Mouse (Mus musculus) lung, embryonic 14.5 days (tissue): ENCODE measurements around the gene Dhx15. TPM values are rescaled to one million over a fixed set of nuclear protein-coding genes. Genes with fewer than 3 reads are reported as not detected.

Source experiments
- ATAC-seq: fragments of 200-750 bp; cut with Nextera tagmentation; 2 replicates; pipeline ENCODE4 v1.8.0; 2017; ENCODE audit warnings: mild to moderate bottlenecking, moderate TSS enrichment, moderate library complexity; ENCODE audit not compliant: insufficient read depth
- DNase-seq: peaks from one replicate; pipeline ENCODE4 v3.0.0-alpha.2; 2015
- H3K27ac ChIP-seq: fragments of 300-500 bp; sonication (generic); 2 replicates; pipeline ENCODE4 v1.5.1; 2014; ENCODE audit warnings: low read depth, mild to moderate bottlenecking, moderate library complexity
- H3K27me3 ChIP-seq: fragments of 300-500 bp; sonication (generic); 2 replicates; pipeline ENCODE4 v1.6.1; 2014; ENCODE audit warnings: low read length, control low read depth; ENCODE audit not compliant: insufficient read depth
- H3K36me3 ChIP-seq: fragments of 300-500 bp; sonication (generic); 2 replicates; pipeline ENCODE4 v1.6.1; 2014; ENCODE audit warnings: control low read depth; ENCODE audit not compliant: insufficient read depth
- H3K4me1 ChIP-seq: fragments of 300-500 bp; sonication (generic); 2 replicates; pipeline ENCODE4 v1.6.1; 2014; ENCODE audit warnings: antibody characterized with exemption, control low read depth; ENCODE audit not compliant: insufficient read depth
- H3K4me2 ChIP-seq: fragments of 300-500 bp; sonication (generic); 2 replicates; pipeline ENCODE4 v1.6.1; 2014; ENCODE audit warnings: mild to moderate bottlenecking
- H3K4me3 ChIP-seq: fragments of 300-500 bp; sonication (generic); 2 replicates; pipeline ENCODE4 v1.5.1; 2014; ENCODE audit warnings: low read depth, low read length
- H3K9ac ChIP-seq: fragments of 300-500 bp; sonication (generic); 2 replicates; pipeline ENCODE4 v1.6.1; 2014
- H3K9me3 ChIP-seq: fragments of 300-500 bp; sonication (generic); 2 replicates; pipeline ENCODE4 v1.6.1; 2016; ENCODE audit warnings: low read depth, low read length, control low read depth
- CTCF ChIP-seq: IDR thresholded peaks from 2 replicates; pipeline ENCODE4 v1.5.1; 2016; ENCODE audit warnings: antibody characterized with exemption, low read depth
- WGBS: fragments of 180-500 bp; shearing (Covaris S2); extraction: QIAGEN DNeasy Blood & Tissue Kit; methylation state at CpG from one replicate; pipeline ENCODE4 v1.1.7; 2014; 5-methylcytosine and 5-hydroxymethylcytosine counted together
- polyA plus RNA-seq: library from polyadenylated mRNA; unstranded; fragments of >200 nt; fragmentation: Nextera tagmentation; extraction: Ambion mirVana; gene quantifications from 2 replicates; pipeline ENCODE4 v1.2.1, GENCODE M21; 2014

Gene Dhx15
- polyA plus RNA-seq, 1 experiment from 2014 or later, result 96.8 TPM

DNA sequence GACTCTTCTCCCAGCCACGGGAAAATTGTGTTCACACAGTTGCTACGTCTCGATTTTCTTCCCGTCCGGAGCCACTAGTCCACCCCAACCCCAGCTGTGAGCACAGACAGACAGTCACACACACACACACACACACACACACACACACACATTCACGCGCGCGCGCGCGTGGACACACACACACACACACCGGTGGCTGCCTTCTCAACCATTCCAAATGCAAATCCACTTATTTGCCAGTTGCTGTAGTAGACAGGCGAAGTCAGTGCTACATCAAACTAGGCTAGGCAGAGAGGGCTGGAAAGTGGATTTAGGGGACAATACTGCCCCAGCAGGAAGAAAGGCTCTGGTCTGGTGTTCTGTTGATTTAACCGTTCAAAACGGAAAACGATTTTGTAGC lies 73.9 kb downstream of the Dhx15 start:
- no peak for ATAC-seq
- H3K27ac ChIP-seq, result no peak overlapping the region

DNA sequence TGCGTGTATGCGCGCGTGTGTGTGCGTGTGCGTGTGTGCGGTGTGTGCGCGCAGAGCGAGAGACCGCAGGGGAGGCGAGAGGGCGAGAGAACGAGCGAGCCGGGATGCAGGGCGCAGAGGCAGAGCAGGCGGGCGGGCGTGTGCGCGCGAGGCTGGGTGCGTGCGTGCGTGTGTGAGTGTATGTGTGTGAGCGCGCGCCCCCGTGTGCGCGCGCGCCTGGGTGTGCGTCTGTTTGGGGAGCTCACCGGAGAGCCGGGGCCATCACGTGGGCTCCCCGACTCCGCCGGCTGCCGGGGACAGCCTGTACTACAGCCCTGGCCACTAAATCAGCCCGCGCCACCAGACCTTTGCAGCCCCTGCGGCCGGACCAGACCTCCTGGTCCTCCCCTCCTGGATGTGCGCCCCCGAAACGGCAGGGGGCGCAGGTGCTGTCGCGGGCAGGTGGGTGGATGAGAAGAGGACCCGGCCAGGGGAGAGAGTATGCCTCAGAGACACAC lies 74.4 kb downstream of the Dhx15 start:
- Histone ChIP-seq H3K27ac (no peak overlapping the region), H3K4me2 (peak overlapping the region; percentile 99), H3K9me3 (no peaks in the 10 kb centered on the region), H3K9ac (peak overlapping the region; percentile 49), H3K36me3 (no peaks in the 10 kb centered on the region), H3K4me1 (no peaks in the 10 kb centered on the region), H3K27me3 (peaks cover 43% of the 10 kb centered on the region), H3K4me3 (peak overlapping the region; percentile 62)
- TF ChIP-seq CTCF, result peak; percentile 76
- peak; percentile 79 for DNase-seq
- peak; percentile 78 for ATAC-seq
- whole genome bisulfite sequencing, result under 1% methylated on average over 53 of the region's 53 CpGs

More for the DNA sequence above, 73.9 kb downstream of the Dhx15 start:
- TF ChIP-seq CTCF, result no peak
- no peaks in the 10 kb centered on the region for H3K9me3 ChIP-seq
- H3K4me2 ChIP-seq, result peak overlapping the region; percentile 99
- DNase-seq, result peak; percentile 59
- peak overlapping the region; percentile 62 for H3K4me3 ChIP-seq
- H3K27me3 ChIP-seq, result peaks cover 42% of the 10 kb centered on the region
- WGBS, result 2% methylated on average over 17 of the region's 17 CpGs
- H3K36me3 ChIP-seq, result no peaks in the 10 kb centered on the region
- H3K4me1 ChIP-seq, result no peaks in the 10 kb centered on the region
- H3K9ac ChIP-seq, result no peak overlapping the region

DNA sequence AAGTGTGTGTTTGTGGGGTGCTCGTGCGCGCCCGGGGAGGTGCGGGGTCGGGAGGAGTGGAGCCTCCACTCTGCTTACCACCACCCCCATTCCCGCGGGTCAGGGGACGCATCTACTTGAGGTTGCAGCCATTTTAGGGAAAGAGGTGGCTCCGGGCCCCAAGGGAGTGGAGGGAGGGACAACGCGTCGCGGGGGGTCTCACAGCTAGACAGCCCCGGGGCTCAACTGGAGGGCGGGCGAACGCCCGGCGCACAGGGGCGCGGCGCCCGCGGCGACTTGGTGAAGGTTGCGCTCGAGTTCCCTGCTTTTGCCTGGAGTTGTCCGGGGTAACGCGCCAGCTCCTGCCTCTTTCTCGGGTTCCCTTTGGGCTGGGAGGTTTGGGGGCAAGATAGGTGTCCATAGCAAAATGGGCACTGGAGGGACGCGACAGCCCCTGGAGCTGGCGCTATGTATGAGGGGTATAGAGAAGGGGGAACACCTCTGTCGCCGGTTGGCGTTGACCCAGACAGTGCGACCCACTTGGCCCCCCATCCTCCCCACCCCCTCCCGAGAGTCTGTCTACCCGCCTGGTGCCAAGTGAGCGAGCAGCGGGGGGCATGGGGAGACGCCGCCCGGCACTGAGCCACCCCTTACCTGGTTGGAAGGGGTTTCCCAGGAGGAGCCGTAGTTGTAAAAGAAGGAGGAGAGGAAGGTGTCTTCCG lies 75.4 kb downstream of the Dhx15 start:
- Histone ChIP-seq H3K4me1 (no peaks in the 10 kb centered on the region), H3K9me3 (no peaks in the 10 kb centered on the region), H3K36me3 (no peaks in the 10 kb centered on the region), H3K4me3 (peak overlapping the region; percentile 62), H3K27ac (no peak overlapping the region), H3K9ac (peak overlapping the region; percentile 49; the same call in 1 of the 2 replicates), H3K4me2 (peak overlapping the region; percentile 99), H3K27me3 (peaks cover 43% of the 10 kb centered on the region)
- TF ChIP-seq CTCF, result no peak
- WGBS, result under 1% methylated on average over 48 of the region's 48 CpGs
- ATAC-seq (peak; percentile 14; the same call in 1 of the 2 replicates), DNase-seq (peak; percentile 55)

DNA sequence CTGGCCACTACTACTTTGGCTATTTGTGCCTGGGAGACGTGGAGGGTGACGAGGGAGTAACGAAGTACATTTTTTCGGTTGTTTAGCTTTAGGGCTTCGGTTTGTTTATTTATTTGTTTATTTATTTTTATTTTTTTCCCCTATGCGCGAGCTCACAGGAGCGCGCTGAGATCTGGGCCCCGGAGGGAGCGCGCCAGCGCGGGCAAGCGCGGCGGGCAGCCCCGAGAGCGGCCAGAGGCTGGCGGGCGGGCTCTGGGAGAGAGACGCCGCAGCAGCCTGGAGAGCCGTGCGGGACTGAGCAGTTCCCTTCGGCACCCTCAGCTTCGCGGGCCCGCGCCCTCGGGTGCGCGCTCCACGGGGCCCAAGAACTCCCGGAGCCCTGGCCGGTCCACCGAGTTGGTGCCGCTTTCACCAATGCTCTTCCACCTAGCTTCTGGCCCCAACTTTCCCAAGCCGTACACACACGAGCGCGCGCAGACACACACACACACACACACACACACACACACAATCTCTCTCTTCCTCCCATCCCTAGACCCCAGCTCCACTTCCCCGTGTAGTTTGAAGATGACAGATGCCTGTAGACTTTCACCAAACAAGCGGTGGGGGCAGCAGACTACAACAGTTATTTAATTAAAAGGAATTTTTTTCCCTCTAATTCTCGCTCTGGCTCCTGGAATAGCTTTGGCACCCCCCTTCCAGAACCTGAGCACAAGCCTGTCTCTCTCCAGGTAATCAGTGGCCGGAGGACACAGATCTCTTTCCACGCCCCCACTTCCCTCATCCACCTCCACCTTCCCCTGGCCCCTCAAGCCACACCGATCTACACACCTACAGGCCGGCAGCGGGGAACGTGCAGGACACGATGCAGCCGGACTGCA lies 76.2 kb downstream of the Dhx15 start:
- H3K4me2 ChIP-seq, result peak overlapping the region; percentile 99
- H3K4me3 ChIP-seq, result peak overlapping the region; percentile 62
- peaks cover 43% of the 10 kb centered on the region for H3K27me3 ChIP-seq
- no peaks in the 10 kb centered on the region for H3K9me3 ChIP-seq
- no peaks in the 10 kb centered on the region for H3K36me3 ChIP-seq
- peak overlapping the region; percentile 47 for H3K9ac ChIP-seq
- ATAC-seq, result peak; percentile 21; the same call in 1 of the 2 replicates
- H3K27ac ChIP-seq, result no peak overlapping the region
- under 1% methylated on average over 54 of the region's 54 CpGs for WGBS
- TF ChIP-seq CTCF, result no peak
- peak; percentile 51 for DNase-seq
- H3K4me1 ChIP-seq, result no peaks in the 10 kb centered on the region

DNA sequence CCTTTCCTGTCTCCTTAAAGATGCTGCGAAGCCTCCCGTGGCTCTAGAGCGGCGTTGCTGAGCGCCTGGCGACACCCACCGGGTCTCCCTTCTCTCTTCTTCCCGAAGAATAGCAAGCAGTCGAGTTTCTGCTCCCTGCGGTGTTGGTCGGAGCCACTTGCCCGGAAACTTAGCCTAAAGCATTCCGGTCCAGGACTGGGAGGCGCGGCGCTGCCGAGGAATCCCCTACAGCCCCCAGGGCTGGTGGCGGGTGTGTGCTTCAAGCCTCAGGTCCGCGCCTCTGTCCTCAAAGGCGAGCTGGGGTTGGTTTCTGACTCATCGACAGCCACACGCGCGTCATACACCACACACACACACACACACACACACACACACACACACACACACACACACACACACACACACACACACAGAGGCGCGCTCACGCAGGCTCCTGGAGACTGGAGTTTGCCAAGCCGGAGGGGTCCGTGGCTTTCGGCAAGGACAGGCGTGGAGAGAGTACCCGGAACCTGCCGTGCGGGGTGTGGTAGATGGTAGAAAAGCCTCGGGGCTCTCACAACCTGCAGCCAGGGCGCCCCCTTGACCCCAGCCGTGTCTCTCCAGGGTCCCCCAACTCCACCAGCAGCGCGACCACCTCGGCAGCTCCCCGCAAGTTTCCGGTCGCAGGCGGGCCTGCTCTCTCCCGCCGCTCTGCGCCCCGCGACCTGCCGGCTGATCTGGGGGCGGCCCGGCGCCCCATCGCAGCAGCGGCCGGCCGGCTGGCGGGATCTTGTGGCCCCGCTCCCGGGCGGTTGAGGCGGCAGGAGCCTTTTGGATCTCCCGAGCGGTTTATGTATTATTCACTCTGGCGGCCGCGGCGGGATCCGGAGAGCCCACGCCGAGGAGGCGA lies 77.1 kb downstream of the Dhx15 start:
- H3K4me1 ChIP-seq, result no peaks in the 10 kb centered on the region
- peaks cover 43% of the 10 kb centered on the region for H3K27me3 ChIP-seq
- peak; percentile 66 for DNase-seq
- H3K4me2 ChIP-seq, result peak overlapping the region; percentile 99
- peak overlapping the region; percentile 62 for H3K4me3 ChIP-seq
- H3K36me3 ChIP-seq, result no peaks in the 10 kb centered on the region
- H3K9me3 ChIP-seq, result no peaks in the 10 kb centered on the region
- peak; percentile 12; the same call in 1 of the 2 replicates for ATAC-seq
- no peak overlapping the region for H3K27ac ChIP-seq
- H3K9ac ChIP-seq, result peak overlapping the region; percentile 47
- peak; percentile 10; the same call in 1 of the 2 replicates for TF ChIP-seq CTCF
- under 1% methylated on average over 73 of the region's 73 CpGs for WGBS

DNA sequence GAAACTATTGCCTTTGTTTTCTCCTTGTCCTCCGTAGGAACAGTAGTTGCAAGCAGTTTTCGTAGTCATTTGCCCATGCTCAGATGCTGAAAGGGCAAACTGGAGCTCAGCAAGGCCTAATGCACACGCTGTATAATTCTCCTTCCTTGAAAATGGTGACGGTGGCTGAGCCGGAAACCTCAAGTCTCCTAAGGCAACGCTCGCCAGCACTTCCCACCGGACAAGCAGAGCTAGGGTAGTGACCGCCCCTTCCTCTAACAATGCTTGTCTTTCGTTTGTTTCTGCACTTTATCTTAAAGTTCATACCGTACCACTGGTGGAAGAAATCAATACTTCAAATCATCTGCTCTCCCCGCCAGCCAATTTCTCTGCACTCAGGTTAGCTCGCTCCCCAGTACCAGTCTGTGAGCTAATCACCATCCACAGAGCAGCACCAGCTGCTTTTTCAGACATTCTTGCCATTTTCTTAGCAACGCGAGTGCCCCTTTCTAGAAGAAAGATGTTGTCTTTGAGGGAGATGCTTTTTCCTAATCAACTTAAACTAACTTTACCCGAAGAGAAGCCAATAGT lies 78.0 kb downstream of the Dhx15 start:
- 11% methylated on average over 16 of the region's 16 CpGs for WGBS
- DNase-seq (peak; percentile 47), ATAC-seq (no peak)
- Histone ChIP-seq H3K4me3 (peak overlapping the region; percentile 62; the same call in 1 of the 2 replicates), H3K9ac (no peak overlapping the region), H3K27me3 (peaks cover 43% of the 10 kb centered on the region), H3K9me3 (no peaks in the 10 kb centered on the region), H3K4me2 (peak overlapping the region; percentile 99), H3K27ac (no peak overlapping the region), H3K4me1 (no peaks in the 10 kb centered on the region), H3K36me3 (no peaks in the 10 kb centered on the region)
- TF ChIP-seq CTCF, result no peak
